Mouse (Mus musculus) testis, adult 2 months (tissue): ENCODE results near the gene Nr0b2. TPM values are rescaled to one million over a fixed set of nuclear protein-coding genes. Genes with fewer than 3 reads are reported as not detected.

Experiments used
- H3K27ac ChIP-seq: fragments of 200-500 bp; 2 replicates; pipeline ENCODE4 v1.5.1; 2012; ENCODE audit warnings: low read depth, low read length; ENCODE audit not compliant: control insufficient read depth, insufficient read depth
- H3K27me3 ChIP-seq: fragments of 200-500 bp; 2 replicates; pipeline ENCODE4 v1.6.1; 2012; ENCODE audit warnings: mild to moderate bottlenecking, low read length, moderate library complexity; ENCODE audit not compliant: control insufficient read depth, insufficient read depth
- H3K36me3 ChIP-seq: fragments of 200-500 bp; 2 replicates; pipeline ENCODE4 v1.6.1; 2012; ENCODE audit warnings: mild to moderate bottlenecking, low read length; ENCODE audit not compliant: control insufficient read depth, insufficient read depth
- H3K4me1 ChIP-seq: fragments of 200-500 bp; 2 replicates; pipeline ENCODE4 v1.6.1; 2012; ENCODE audit warnings: low read length; ENCODE audit not compliant: control insufficient read depth, insufficient read depth
- H3K4me3 ChIP-seq: fragments of 200-500 bp; 2 replicates; pipeline ENCODE4 v1.5.1; 2012; ENCODE audit warnings: low read depth, mild to moderate bottlenecking, low read length, moderate library complexity, mixed read lengths; ENCODE audit not compliant: control insufficient read depth
- CTCF ChIP-seq: fragments of 200-500 bp; IDR thresholded peaks from 2 replicates; pipeline ENCODE4 v1.5.1; 2012; ENCODE audit warnings: low read depth, mild to moderate bottlenecking, inconsistent platforms, low read length, moderate library complexity; ENCODE audit not compliant: control insufficient read depth, insufficient read depth, insufficient replicate concordance
- POLR2A ChIP-seq: fragments of 200-500 bp; IDR thresholded peaks from 2 replicates; pipeline ENCODE4 v1.6.1; 2012; ENCODE audit warnings: low read depth, mild to moderate bottlenecking, inconsistent platforms, low read length, moderate library complexity; ENCODE audit not compliant: control insufficient read depth
- polyA plus RNA-seq: library from polyadenylated mRNA; depleted of rRNA; stranded (reverse); fragments of >200 nt; gene quantifications from 2 replicates; pipeline ENCODE4 v1.2.3, GENCODE M21; 2012

The Nr0b2 gene
- polyA plus RNA-seq, 1 experiment, result 0.42 TPM

DNA sequence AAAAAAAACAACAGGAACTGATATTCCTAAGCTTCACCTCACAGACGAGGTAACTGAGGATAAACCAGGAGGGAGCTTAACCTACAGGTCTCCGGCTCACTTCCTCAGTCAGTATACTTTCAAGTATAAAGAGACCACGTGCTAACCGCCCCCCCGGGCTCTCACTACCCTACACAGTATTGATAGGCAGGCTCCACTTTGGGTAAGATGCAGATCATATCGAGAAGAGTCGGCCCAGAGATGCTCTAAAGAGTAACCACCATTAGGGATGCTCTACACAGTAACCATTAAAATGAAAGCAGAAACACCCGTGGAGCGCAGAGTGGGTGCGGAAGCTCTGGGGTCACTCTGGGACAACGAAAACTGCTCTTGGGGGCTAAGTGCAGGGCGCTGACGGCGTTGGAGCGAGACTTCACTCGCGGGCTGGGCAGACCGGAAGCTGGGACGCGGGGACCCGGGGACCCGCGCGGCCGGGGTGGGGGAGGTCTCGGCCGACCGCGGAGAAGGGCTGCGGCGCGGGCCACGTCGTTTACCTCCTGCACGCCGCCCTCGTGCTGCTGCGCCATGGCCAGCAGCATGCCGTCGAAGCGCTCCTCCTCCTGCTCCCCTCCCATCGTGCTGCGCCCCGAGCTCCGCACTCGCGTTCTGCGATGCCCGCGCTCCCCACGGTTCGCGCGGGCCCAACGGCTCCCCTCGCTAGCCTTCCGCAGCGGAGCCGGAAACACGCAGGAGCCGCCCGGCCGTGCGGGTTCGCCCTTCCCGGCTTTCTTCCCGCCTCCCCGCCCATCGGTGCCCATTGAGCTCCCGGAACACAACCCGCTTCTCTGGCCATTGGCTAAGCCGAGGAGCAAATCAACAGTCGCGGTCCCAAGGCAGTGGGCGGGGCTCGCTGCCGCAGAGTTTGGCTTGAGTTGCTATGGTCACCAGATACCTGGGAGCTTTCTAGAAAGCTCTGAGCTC lies 7.6 kb upstream of the Nr0b2 start, which contains the start of gene Nudc:
Gene Nudc, minus strand, starts transcription at position 725 of the 960 bp plus-strand sequence.
- no peaks in the 10 kb centered on the region for H3K36me3 ChIP-seq
- peak within 1 kb of the TSS; percentile 92 for H3K27ac ChIP-seq
- no peaks in the 10 kb centered on the region for H3K27me3 ChIP-seq
- TF ChIP-seq CTCF, result no peak
- TF ChIP-seq POLR2A, result peak; percentile 93
- H3K4me1 ChIP-seq, result peaks cover 6% of the 10 kb centered on the region
- peak within 1 kb of the TSS; percentile 91 for H3K4me3 ChIP-seq

DNA sequence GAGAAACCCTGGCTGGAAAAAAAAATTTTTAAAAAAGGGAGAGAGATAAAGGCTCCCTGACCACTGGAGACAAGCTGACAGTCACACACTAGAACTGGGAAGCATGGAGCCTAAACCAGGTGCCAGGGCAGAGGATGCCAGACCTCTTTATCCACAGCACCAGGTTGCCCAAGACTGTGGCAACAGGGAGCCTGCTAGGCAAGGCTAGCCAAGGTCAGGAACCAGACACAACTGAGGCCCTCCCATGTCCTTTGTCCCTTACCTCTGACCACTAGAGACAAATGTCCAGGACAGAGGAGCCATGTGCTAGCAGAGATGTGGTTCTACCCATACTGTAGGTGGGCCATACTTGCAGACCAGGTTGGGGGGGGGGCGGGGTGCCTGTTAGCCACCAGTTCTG lies 1.1 kb upstream of the Nr0b2 start:
- H3K4me3 ChIP-seq, result no peak overlapping the region
- TF ChIP-seq CTCF, result no peak
- no peak for TF ChIP-seq POLR2A
- no peaks in the 10 kb centered on the region for H3K27me3 ChIP-seq
- H3K36me3 ChIP-seq, result no peaks in the 10 kb centered on the region
- H3K4me1 ChIP-seq, result no peaks in the 10 kb centered on the region
- no peak overlapping the region for H3K27ac ChIP-seq

DNA sequence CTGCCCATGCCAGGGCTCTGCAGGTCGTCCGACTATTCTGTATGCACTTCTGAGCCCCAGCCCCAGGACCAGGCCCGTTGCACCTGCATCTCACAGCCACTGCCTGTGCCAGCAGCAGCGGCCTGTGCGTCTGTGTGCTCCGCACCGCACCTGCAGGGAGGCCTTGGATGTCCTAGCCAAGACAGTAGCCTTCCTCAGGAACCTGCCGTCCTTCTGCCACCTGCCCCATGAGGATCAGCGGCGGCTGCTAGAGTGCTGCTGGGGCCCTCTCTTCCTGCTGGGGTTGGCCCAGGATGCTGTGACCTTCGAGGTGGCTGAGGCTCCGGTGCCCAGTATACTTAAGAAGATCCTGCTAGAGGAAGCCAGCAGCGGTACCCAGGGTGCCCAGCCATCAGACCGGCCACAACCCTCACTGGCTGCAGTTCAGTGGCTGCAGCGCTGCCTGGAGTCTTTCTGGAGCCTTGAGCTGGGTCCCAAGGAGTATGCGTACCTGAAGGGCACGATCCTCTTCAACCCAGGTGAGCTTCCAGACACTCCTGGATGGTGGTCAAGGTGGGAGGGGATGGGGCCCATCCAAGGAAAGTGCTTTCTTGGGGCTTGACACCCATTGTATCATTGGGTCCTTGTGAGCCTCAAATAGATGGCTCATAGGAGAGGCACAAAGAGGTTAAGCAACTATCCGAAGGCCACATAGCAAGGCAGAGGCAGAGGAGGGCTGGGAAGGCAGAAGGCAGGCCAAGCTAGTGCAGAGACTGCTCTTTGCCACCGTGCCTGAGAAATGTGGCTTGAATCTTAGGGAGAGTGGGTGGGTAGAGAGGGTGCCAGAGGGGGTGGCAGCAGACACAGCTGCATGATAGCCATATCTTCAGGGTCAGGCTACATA lies 513 bp downstream of the Nr0b2 start:
- no peaks in the 10 kb centered on the region for H3K4me1 ChIP-seq
- TF ChIP-seq CTCF (no peak), POLR2A (no peak)
- H3K27me3 ChIP-seq, result no peaks in the 10 kb centered on the region
- no peak overlapping the region for H3K4me3 ChIP-seq
- H3K27ac ChIP-seq, result no peak overlapping the region
- no peaks in the 10 kb centered on the region for H3K36me3 ChIP-seq

- H3K4me3 ChIP-seq, result no peak overlapping the region
- no peak for TF ChIP-seq CTCF
- no peak for TF ChIP-seq POLR2A
- no peak overlapping the region for H3K27ac ChIP-seq
- no peaks in the 10 kb centered on the region for H3K4me1 ChIP-seq
- no peaks in the 10 kb centered on the region for H3K36me3 ChIP-seq
- H3K27me3 ChIP-seq, result no peaks in the 10 kb centered on the region
These were observed 4.0 kb downstream of the Nr0b2 start for GRCm38 (mm10) chr4:133557041-133557717.

GRCm38 (mm10) chr4:133559846-133560245 lies 6.7 kb downstream of the Nr0b2 start:
- no peak overlapping the region for H3K27ac ChIP-seq
- H3K4me1 ChIP-seq, result no peaks in the 10 kb centered on the region
- H3K27me3 ChIP-seq, result no peaks in the 10 kb centered on the region
- no peak overlapping the region for H3K4me3 ChIP-seq
- H3K36me3 ChIP-seq, result no peaks in the 10 kb centered on the region
- no peak for TF ChIP-seq POLR2A
- no peak for TF ChIP-seq CTCF

DNA sequence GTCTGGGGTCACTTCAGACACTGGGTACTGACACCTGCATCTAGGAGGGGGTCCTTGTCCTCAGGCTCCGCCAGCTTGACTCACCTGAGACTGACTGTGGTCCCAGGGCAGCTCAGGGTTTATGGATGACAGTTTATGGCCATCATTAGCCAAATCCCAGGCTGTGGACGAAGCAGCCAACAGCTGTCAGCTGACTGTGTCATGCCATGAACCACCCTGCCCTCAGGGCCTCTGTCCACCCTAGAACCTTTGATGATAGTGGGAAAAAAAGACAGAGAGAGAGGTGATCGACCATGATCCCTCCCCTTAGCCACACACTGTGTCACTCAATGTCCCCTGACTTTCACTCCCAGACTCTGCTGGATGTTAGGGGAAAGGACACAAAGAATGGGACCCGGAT lies 8.4 kb downstream of the Nr0b2 start:
- no peaks in the 10 kb centered on the region for H3K36me3 ChIP-seq
- TF ChIP-seq POLR2A, result no peak
- no peak overlapping the region for H3K27ac ChIP-seq
- no peaks in the 10 kb centered on the region for H3K4me1 ChIP-seq
- no peak overlapping the region for H3K4me3 ChIP-seq
- H3K27me3 ChIP-seq, result no peaks in the 10 kb centered on the region

GRCm38 (mm10) chr4:133563123-133563571 lies 10.0 kb downstream of the Nr0b2 start:
- TF ChIP-seq CTCF (no peak), POLR2A (no peak)
- H3K27me3 ChIP-seq, result no peaks in the 10 kb centered on the region
- no peak overlapping the region for H3K4me3 ChIP-seq
- H3K4me1 ChIP-seq, result no peaks in the 10 kb centered on the region
- no peak overlapping the region for H3K27ac ChIP-seq
- no peaks in the 10 kb centered on the region for H3K36me3 ChIP-seq
